Mouse (Mus musculus) G1E (cell line): ENCODE measurements around the gene Nus1.

ENCODE experiments used
- CTCF ChIP-seq: IDR thresholded peaks from 2 replicates; pipeline ENCODE4 v1.5.1; 2012; ENCODE audit warnings: low read depth, low read length, inconsistent platforms, mixed read lengths
- GATA1 ChIP-seq: IDR thresholded peaks from 2 replicates; pipeline ENCODE4 v1.6.1; 2012; ENCODE audit warnings: borderline replicate concordance, low read length, inconsistent platforms, mixed read lengths

DNA sequence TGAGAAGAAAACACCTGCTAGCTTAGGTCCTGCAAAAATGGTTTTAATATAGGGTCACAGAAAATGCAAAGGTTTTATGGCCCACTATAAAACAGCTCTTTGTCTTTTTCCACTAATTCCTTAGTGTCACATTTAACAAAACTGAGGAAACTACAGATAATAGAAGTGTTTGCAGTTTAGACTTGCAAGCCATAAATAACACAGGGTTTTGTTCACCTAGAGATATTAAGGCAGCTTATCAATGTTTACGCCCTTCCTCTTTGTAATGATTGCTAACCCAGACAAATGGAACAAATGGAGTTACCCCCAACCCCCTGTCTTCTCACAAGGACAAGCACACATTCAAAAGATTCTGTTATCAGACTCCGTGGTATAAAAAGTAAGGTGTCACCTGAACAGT lies 26.1 kb upstream of the Nus1 start:
- TF ChIP-seq CTCF (no peak), GATA1 (no peak)
